Mouse (Mus musculus): Measurements from ENCODE around the gene Olfr610.
"Not testable (repeated sequence)": the region's sequence is repeated elsewhere in the genome, so short reads cannot be mapped to it uniquely, and the experiment has no call there.

The Olfr610 gene

GRCm38 (mm10) chr7:103512022-103512421 lies at the start of gene Olfr610:
Olfr610 (minus strand) TSS chr7:103512122.
- no peak for DNase-seq (ENCODE audit: low spot score in 2 of 2)

DNA sequence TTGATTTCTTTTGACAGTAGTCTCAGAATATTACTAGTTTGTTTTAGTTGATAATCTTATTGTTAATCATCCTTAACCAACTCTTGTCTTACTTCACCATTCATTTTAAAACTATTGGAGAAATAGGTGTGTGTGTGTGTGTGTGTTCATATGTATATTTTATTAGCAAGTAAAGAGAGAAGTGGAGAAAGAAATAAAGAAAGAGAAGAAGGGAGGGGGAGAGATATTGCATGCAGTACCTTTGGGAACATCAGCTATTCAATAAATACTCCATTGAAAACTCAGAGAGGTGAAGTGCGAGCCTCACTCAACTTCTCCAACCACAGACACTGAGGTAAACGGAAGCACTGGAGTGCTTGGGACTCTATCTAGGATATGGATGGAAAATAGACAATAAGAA lies 43.9 kb upstream of the Olfr610 start, which contains the start of gene Olfr615:
Gene Olfr615 (plus strand): TSS at position 301 of the 400 bp plus-strand sequence.
- DNase-seq (ENCODE audit: low spot score in 2 of 2), result no peak

DNA sequence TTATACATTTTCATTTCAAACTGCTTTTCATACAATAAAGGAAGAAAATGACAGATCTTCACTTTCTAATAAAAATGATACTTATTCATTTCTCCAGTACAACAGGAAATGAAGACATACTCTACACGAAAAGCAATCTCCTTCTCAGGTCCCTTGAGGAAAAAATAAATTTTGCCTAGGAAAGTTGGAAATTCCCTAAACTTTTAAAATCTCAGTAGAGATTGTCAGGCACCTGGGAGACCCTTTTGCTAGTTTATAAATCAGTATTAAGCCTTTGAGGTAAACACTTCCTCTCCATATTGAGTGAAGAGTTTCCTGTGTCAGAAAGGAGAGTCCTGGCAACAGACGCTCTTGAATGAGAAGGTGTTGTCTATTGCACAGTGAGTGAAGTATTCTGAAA lies 35.9 kb upstream of the Olfr610 start, which contains the start of gene Olfr613:
Gene Olfr613 (plus strand): TSS at position 301 of the 400 bp plus-strand sequence.
- no peak for DNase-seq (ENCODE audit: low spot score in 2 of 2)

- not testable (repeated sequence) for DNase-seq (ENCODE audit: low spot score in 2 of 2)
Measured at GRCm38 (mm10) chr7:103542617-103543016, 30.7 kb upstream of the Olfr610 start, which contains the start of gene Olfr612. Olfr612 (minus strand) TSS chr7:103542717.

DNA sequence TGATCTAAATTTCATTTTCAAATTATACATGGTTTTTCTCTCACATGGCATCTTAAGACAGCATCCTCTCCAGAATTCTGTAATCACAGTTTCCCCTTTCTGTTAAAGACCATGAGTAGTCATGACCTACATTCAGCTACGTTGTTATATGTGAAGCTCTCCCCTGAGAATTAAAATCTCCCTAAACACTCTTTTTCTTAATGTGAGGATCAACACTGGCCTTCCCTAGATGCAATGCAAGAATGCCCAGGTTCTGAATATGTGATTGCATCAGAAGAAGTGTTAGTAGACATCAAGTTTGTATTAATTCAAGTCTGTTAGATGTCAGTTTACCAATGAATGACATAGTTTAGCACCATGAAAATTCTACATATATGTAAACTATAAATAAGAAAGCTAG lies 8.8 kb upstream of the Olfr610 start, which contains the start of gene Olfr611:
Gene Olfr611 (minus strand): TSS at position 101 of the 400 bp plus-strand sequence.
- not testable (repeated sequence) for DNase-seq (ENCODE audit: low spot score in 2 of 2)

- DNase-seq (ENCODE audit: low spot score in 2 of 2), result no peak
Measured at GRCm38 (mm10) chr7:103497962-103498361, 14.0 kb downstream of the Olfr610 start, which contains the start of gene Olfr609. Olfr609 (minus strand) TSS chr7:103498062.

GRCm38 (mm10) chr7:103477106-103477505 lies 34.8 kb downstream of the Olfr610 start:
- not testable (repeated sequence) for DNase-seq (ENCODE audit: low spot score in 2 of 2)

DNA sequence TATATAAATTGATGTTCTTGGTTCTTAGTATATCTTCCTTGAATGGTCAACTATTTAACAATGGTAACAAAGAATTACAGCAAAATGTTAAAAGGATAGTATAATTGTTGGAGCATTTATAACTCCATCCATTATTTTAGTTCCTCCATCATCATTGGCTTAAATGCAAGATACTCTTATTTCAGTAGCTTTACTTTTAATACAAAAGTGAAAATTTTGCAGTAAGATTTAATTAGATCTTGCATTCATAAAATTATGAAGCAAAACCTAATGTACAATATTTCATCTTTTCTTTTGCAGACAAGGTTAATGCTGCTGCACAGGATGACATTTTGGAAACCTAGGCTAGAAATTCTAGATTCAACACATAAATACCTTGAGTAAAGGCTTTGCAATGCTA lies 42.3 kb downstream of the Olfr610 start, which contains the start of gene Olfr608:
Gene Olfr608 (plus strand): TSS at position 301 of the 400 bp plus-strand sequence.
- DNase-seq (ENCODE audit: low spot score in 2 of 2), result no peak

DNA sequence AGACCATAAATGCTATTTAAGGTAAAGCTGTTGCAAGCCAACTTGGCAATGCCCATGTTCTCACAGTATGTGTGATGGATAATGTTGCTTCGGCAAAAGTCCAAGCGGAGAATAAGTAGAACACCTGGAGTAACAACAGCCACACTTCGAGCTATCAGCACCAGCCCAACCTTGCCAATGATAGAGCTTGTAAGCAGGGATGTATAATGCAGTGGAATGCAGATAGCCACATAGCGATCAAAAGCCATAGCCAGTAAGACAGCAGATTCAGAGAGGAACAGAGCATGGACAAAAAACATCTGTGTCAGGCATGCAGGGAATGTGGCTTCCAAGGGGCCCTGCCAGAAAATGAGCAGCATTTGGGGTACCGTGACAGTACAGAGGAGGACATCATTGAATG lies 51.3 kb downstream of the Olfr610 start:
- DNase-seq (ENCODE audit: low spot score in 2 of 2), result no peak

Data from frontal cortex, postnatal 10 days (tissue).